Mouse (Mus musculus) myocyte (in vitro differentiated cells): Measurements from ENCODE around the gene Gm49322. TPM values are rescaled to one million over a fixed set of nuclear protein-coding genes. Genes with fewer than 3 reads are reported as not detected.

Experiments
- H3K27me3 ChIP-seq: one replicate; pipeline ENCODE4 v1.6.1; 2011; ENCODE audit not compliant: control insufficient read depth, insufficient read depth, insufficient read length
- H3K36me3 ChIP-seq: one replicate; pipeline ENCODE4 v1.6.1; 2011; ENCODE audit not compliant: control insufficient read depth, insufficient read depth
- H3K4me2 ChIP-seq: one replicate; pipeline ENCODE4 v1.6.1; 2011; ENCODE audit warnings: low read depth, control low read depth
- H3K4me3 ChIP-seq: one replicate; pipeline ENCODE4 v1.5.1; 2011; ENCODE audit warnings: mild to moderate bottlenecking, control low read depth, moderate library complexity
- H3K79me2 ChIP-seq: one replicate; pipeline ENCODE4 v1.6.1; 2011; ENCODE audit not compliant: control insufficient read depth, insufficient read depth
- H3ac ChIP-seq: one replicate; pipeline ENCODE4 v1.6.1; 2011; ENCODE audit not compliant: control insufficient read depth, insufficient read length
- CEBPB ChIP-seq: IDR thresholded peaks from 2 replicates; pipeline ENCODE4 v1.6.1; 2011; ENCODE audit warnings: mild to moderate bottlenecking, moderate library complexity; ENCODE audit not compliant: poor library complexity, insufficient read depth, severe bottlenecking
- E2F4 ChIP-seq: IDR thresholded peaks from one replicate; pipeline ENCODE4 v1.6.1; 2011; ENCODE audit warnings: mild to moderate bottlenecking, control low read depth, moderate library complexity; ENCODE audit not compliant: insufficient read depth
- MAX ChIP-seq: IDR thresholded peaks from one replicate; pipeline ENCODE4 v1.6.1; 2011; ENCODE audit warnings: low read depth, mild to moderate bottlenecking, control low read depth
- MYOD1 ChIP-seq, 3 experiments: IDR thresholded peaks; one replicate each; pipeline ENCODE4 v1.6.1; 2011; ENCODE audit warnings: control low read depth in 2 of 3, low read depth in 2 of 3, mild to moderate bottlenecking in 2 of 3, moderate library complexity in 1 of 3; ENCODE audit not compliant: insufficient read length in 2 of 3, control insufficient read depth in 1 of 3
- MYOG ChIP-seq, 3 experiments: IDR thresholded peaks; one replicate each; pipeline ENCODE4 v1.6.1; 2011; ENCODE audit warnings: control low read depth in 2 of 3, low read depth in 2 of 3, mild to moderate bottlenecking in 2 of 3; ENCODE audit not compliant: insufficient read length in 2 of 3, control insufficient read depth in 1 of 3, insufficient read depth in 1 of 3
- POLR2A ChIP-seq: IDR thresholded peaks from one replicate; pipeline ENCODE4 v1.6.1; 2011; ENCODE audit warnings: low read depth, mild to moderate bottlenecking, control low read depth, moderate library complexity; ENCODE audit not compliant: insufficient read length
- POLR2AphosphoS2 ChIP-seq: IDR thresholded peaks from one replicate; pipeline ENCODE4 v1.6.1; 2011; ENCODE audit warnings: low read depth, control low read depth; ENCODE audit not compliant: insufficient read length
- REST ChIP-seq: IDR thresholded peaks from one replicate; pipeline ENCODE4 v1.6.1; 2011; ENCODE audit warnings: mild to moderate bottlenecking, control low read depth, moderate library complexity; ENCODE audit not compliant: insufficient read depth, insufficient read length
- SRF ChIP-seq: IDR thresholded peaks from one replicate; pipeline ENCODE4 v1.6.1; 2011; ENCODE audit warnings: low read depth; ENCODE audit not compliant: control insufficient read depth, insufficient read length
- TCF12 ChIP-seq: IDR thresholded peaks from one replicate; pipeline ENCODE4 v1.6.1; 2011; ENCODE audit warnings: mild to moderate bottlenecking, control low read depth; ENCODE audit not compliant: poor library complexity, insufficient read depth, severe bottlenecking
- TCF3 ChIP-seq: IDR thresholded peaks from one replicate; pipeline ENCODE4 v1.6.1; 2011; ENCODE audit warnings: low read depth, control low read depth; ENCODE audit not compliant: insufficient read length
- USF1 ChIP-seq: IDR thresholded peaks from one replicate; pipeline ENCODE4 v1.6.1; 2011; ENCODE audit warnings: low read depth, mild to moderate bottlenecking, control low read depth, moderate library complexity
- polyA plus RNA-seq: library from polyadenylated mRNA; unstranded; fragments of >200 nt; fragmentation: generic; extraction: Trizol; gene quantifications from one replicate; pipeline ENCODE4 v1.2.1, GENCODE M21; 2012; ENCODE audit warnings: missing spikeins

Gm49322 gene
- polyA plus RNA-seq, 1 experiment = 1.0 TPM

DNA sequence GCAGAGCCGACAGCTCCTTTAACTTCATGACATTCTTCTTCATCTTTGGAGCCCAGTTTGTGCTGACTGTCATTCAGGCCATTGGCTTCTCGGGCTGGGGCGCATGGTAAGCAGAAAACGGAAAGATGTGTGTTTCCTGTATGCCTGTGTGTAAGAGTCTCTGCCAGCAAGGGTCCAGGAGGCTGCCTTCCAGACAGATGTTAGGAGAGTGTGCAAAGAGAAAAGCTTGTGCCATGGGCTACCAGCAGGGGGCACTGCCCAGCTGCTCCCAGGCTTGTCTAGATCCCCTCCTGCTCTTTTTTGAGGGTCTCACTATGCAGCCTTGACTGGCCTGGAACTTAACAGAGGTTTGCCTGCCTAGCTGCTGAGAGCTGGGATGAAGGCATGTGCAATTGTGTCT lies 5.2 kb downstream of the Gm49322 start:
- no peak overlapping the region for H3K4me2 ChIP-seq
- TF ChIP-seq MAX (no peak), SRF (no peak), MYOG (IDR thresholded peaks at IDR 0.05; ENCODE audit: control insufficient read depth in 1 of 3, insufficient read depth in 1 of 3, insufficient read length in 2 of 3, low read depth in 2 of 3) (no peak), MYOD1 (IDR thresholded peaks at IDR 0.05; ENCODE audit: control insufficient read depth in 1 of 3, insufficient read length in 2 of 3, low read depth in 2 of 3) (no peak), USF1 (no peak), POLR2A (no peak), TCF3 (no peak), E2F4 (no peak), TCF12 (no peak), POLR2AphosphoS2 (no peak), REST (no peak), CEBPB (no peak)
- no peak overlapping the region for H3K4me3 ChIP-seq
- no peaks in the 10 kb centered on the region for H3K27me3 ChIP-seq
- H3K79me2 ChIP-seq = peaks cover 8% of the 10 kb centered on the region
- no peak overlapping the region for H3ac ChIP-seq
- peaks cover 14% of the 10 kb centered on the region for H3K36me3 ChIP-seq

GRCm38 (mm10) chr10:80611905-80612304 lies 6.1 kb downstream of the Gm49322 start:
- Histone ChIP-seq H3K4me3 (no peak overlapping the region), H3K4me2 (no peak overlapping the region), H3K36me3 (peaks cover 14% of the 10 kb centered on the region), H3ac (no peak overlapping the region), H3K79me2 (peaks cover 5% of the 10 kb centered on the region), H3K27me3 (no peaks in the 10 kb centered on the region)
- TF ChIP-seq MYOG (IDR thresholded peaks at IDR 0.05; ENCODE audit: control insufficient read depth in 1 of 3, insufficient read depth in 1 of 3, insufficient read length in 2 of 3, low read depth in 2 of 3) (no peak), TCF12 (no peak), POLR2A (no peak), USF1 (no peak), REST (no peak)

GRCm38 (mm10) chr10:80613821-80614220 lies 8.0 kb downstream of the Gm49322 start:
- H3K4me3 ChIP-seq = no peak overlapping the region
- no peak overlapping the region for H3K4me2 ChIP-seq
- TF ChIP-seq POLR2AphosphoS2 = no peak
- TF ChIP-seq MYOG (IDR thresholded peaks at IDR 0.05; ENCODE audit: control insufficient read depth in 1 of 3, insufficient read depth in 1 of 3, insufficient read length in 2 of 3, low read depth in 2 of 3) = no peak
- no peak for TF ChIP-seq CEBPB
- TF ChIP-seq MAX = no peak
- no peak for TF ChIP-seq POLR2A
- no peak for TF ChIP-seq SRF
- no peak for TF ChIP-seq TCF12
- no peaks in the 10 kb centered on the region for H3K79me2 ChIP-seq
- H3K36me3 ChIP-seq = peaks cover 9% of the 10 kb centered on the region
- H3K27me3 ChIP-seq = no peaks in the 10 kb centered on the region
- no peak overlapping the region for H3ac ChIP-seq

DNA sequence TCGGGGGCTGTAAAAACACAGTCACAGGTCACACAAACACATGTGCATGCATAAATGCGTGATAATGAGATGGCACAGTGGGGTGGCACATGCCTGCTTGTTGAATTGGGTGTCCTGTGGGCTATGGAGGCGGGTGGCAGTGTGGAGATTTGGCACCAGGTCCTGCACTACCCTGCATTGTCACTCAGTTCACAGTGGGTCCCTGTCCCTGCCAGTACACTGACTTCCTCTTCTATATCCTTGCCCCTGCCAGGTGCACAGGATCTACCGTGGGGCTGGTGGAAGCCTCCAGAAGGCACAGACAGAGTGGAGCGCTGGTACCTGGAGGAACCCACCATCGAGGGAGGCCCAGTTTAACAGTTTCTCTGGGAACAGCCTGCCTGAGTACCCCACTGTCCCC lies 8.5 kb downstream of the Gm49322 start:
- no peak overlapping the region for H3K4me2 ChIP-seq
- peaks cover 5% of the 10 kb centered on the region for H3K36me3 ChIP-seq

DNA sequence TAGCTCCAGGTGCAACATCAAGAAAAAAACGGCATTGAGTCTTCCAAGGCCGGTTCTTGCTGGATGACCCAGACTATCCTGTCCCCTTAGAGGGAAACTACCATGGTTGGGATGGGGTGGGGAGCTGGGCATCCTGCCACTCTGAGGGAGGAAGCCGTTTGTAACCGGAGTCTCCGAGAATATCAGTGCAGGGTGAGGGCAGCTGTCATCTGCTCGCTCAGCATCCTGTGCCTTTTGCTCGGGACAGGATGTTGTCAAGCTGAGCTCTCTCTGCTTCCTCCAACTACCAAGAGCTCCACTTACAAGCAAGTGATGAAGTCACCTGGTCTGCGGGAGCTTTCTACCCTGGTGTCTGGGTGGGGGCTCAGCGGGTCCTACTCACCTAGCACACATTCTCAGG lies 12.4 kb downstream of the Gm49322 start:
- Histone ChIP-seq H3K79me2 (peaks cover 5% of the 10 kb centered on the region), H3K4me2 (peak overlapping the region; percentile 30), H3ac (no peak overlapping the region), H3K27me3 (no peaks in the 10 kb centered on the region), H3K4me3 (no peak overlapping the region), H3K36me3 (peaks cover 2% of the 10 kb centered on the region)
- TF ChIP-seq TCF3 = no peak
- TF ChIP-seq POLR2A = no peak
- TF ChIP-seq CEBPB = no peak
- TF ChIP-seq MYOD1 (IDR thresholded peaks at IDR 0.05; ENCODE audit: control insufficient read depth in 1 of 3, insufficient read length in 2 of 3, low read depth in 2 of 3) = peak in 2 of 3 experiments; percentile 54 to 87
- TF ChIP-seq MAX = no peak
- no peak for TF ChIP-seq USF1
- no peak for TF ChIP-seq SRF
- no peak for TF ChIP-seq POLR2AphosphoS2
- no peak for TF ChIP-seq E2F4
- peak in 2 of 3 experiments; percentile 22 to 83 for TF ChIP-seq MYOG (IDR thresholded peaks at IDR 0.05; ENCODE audit: control insufficient read depth in 1 of 3, insufficient read depth in 1 of 3, insufficient read length in 2 of 3, low read depth in 2 of 3)
- TF ChIP-seq TCF12 = peak; percentile 9
- no peak for TF ChIP-seq REST

More for the DNA sequence above, 8.5 kb downstream of the Gm49322 start:
- Histone ChIP-seq H3K4me3 (no peak overlapping the region), H3ac (no peak overlapping the region), H3K27me3 (no peaks in the 10 kb centered on the region), H3K79me2 (no peaks in the 10 kb centered on the region)
- TF ChIP-seq POLR2A (no peak), USF1 (no peak), TCF3 (no peak), SRF (no peak), TCF12 (no peak), POLR2AphosphoS2 (no peak), REST (no peak), MYOG (IDR thresholded peaks at IDR 0.05; ENCODE audit: control insufficient read depth in 1 of 3, insufficient read depth in 1 of 3, insufficient read length in 2 of 3, low read depth in 2 of 3) (no peak), CEBPB (no peak), E2F4 (no peak), MYOD1 (IDR thresholded peaks at IDR 0.05; ENCODE audit: control insufficient read depth in 1 of 3, insufficient read length in 2 of 3, low read depth in 2 of 3) (no peak), MAX (no peak)
